Mouse (Mus musculus): ENCODE measurements around the gene Gm7694. TPM values are rescaled to one million over a fixed set of nuclear protein-coding genes. Genes with fewer than 3 reads are reported as not detected.

The Gm7694 gene
- polyA plus RNA-seq, 1 experiment from 2014 or later = 4.4 TPM

DNA sequence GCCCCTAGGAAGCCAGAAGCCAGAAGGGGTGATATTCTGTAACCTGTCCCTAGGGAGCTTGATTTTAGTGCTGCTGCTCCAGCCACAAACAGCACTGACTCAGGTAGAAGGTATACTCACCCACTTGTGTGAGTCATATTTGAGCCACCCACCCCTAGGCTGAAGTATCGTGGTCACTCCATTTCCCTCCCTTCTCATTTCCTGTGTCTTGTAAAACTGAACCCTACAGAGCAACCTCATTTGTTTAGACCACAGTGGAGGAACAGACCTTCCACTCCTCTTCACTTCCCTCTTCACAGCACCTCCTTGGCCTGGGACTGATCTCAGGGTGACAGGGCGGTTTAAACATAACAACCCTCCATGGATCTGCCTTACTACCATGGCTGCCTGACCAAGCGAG is 29.1 kb downstream of the Gm7694 start, which contains the start of gene Sh2d1b1:
TSS of gene Sh2d1b1 (plus strand) at position 305 of the 400 bp plus-strand sequence.
- Histone ChIP-seq H3K9ac (no peak within 1 kb of the TSS), H3K36me3 (ENCODE audit: poor library complexity, severe bottlenecking) (no peaks in the 10 kb centered on the region), H3K4me1 (no peaks in the 10 kb centered on the region), H3K4me2 (no peak within 1 kb of the TSS), H3K27ac (no peak within 1 kb of the TSS), H3K9me3 (replicated peaks) (0 out of 2 replicates have a peak, but pooled peaks cover 6% of the 10 kb centered on the region), H3K4me3 (no peak within 1 kb of the TSS), H3K27me3 (no peaks in the 10 kb centered on the region)
- WGBS = 91% methylated on average over 3 of the region's 3 CpGs
- no peak for ATAC-seq

DNA sequence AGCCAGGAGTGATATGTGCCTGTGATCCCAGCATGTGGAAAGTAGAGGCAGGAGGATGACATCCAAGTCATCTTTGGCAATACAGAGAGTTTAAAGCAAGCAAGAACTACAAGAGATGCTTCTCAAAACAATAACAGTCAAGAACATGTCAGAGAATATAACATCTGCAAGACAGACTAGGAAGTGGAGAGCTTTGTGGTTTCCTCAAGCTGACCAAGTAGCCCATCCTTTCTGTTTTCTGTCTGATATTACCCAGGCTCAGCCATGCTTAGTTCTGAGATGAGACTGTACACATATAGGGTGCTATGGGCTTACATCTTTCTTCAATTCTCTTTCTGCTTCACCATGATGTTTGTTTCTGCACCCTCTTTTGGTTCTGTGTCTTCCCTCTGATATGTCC is 32.9 kb downstream of the Gm7694 start:
- no peak overlapping the region for H3K27ac ChIP-seq
- no peaks in the 10 kb centered on the region for H3K27me3 ChIP-seq
- ATAC-seq = no peak
- no peaks in the 10 kb centered on the region for H3K36me3 ChIP-seq (ENCODE audit: poor library complexity, severe bottlenecking)
- H3K9me3 ChIP-seq (replicated peaks) = 0 out of 2 replicates have a peak, but pooled peaks cover 6% of the 10 kb centered on the region
- H3K9ac ChIP-seq = no peak overlapping the region
- H3K4me2 ChIP-seq = no peak overlapping the region
- H3K4me1 ChIP-seq = no peaks in the 10 kb centered on the region
- H3K4me3 ChIP-seq = no peak overlapping the region

DNA sequence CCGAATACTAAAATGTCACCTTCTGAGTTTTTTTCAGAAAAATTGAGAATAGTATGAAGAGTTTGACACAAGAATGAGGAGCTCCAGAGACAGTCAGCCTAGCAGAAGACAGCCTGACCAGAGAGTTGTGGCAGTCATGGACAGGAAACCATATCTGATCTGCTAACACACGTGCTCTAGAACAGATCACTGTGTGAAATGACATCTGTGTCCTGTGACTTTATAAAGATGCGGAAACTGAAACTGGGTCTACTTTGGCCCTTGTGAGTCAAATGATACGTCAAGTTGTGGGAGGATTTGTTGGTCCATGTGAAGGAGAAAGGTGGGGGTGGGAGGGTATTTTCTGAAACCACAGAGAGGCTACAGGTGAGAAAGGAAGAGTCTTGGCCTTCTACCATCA is 35.4 kb downstream of the Gm7694 start:
- H3K4me2 ChIP-seq = no peak overlapping the region
- 87% methylated on average over 4 of the region's 4 CpGs for WGBS
- no peaks in the 10 kb centered on the region for H3K36me3 ChIP-seq (ENCODE audit: poor library complexity, severe bottlenecking)
- ATAC-seq = no peak
- no peak overlapping the region for H3K9ac ChIP-seq
- H3K9me3 ChIP-seq (replicated peaks) = peaks cover 6% of the 10 kb centered on the region; the same call in 1 of the 2 replicates
- no peak overlapping the region for H3K27ac ChIP-seq
- no peaks in the 10 kb centered on the region for H3K27me3 ChIP-seq
- H3K4me1 ChIP-seq = no peaks in the 10 kb centered on the region
- H3K4me3 ChIP-seq = no peak overlapping the region

DNA sequence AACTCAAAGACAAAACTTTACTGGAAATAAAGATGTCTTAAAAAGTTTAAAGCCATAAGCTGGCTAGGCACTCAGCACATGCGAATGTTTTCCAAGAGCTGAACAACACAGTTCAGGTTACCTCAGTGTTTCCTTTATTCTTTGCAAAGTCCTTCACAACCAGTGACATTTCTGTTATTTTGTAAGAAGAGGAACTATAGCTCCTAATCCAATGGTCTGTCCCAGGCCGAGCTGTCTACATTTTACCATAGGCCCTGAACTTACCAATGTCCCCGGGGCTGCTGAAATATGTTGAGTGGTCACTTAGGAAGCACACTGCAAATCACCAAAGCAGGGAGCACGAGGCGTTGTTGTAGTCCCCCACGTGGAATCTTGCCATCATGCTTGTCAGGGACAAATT is 35.9 kb downstream of the Gm7694 start:
- 82% methylated on average over 6 of the region's 6 CpGs for WGBS

DNA sequence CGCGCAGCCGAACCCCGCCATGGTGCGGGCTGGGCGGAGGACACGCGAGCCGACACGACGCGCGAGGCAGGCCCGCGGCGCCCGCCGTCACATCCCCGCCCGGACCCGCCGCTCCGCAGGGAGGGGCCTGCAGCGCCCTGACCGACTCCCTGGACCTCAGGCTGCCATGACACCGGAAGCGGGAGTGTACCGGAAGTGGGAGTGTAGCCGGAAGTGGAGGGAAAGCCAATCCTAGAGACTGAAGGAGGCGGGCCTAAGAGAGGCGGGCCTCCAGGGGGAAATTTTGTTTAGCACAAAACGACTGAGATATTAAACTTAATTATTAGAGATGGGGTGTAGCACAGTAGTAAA is 50.6 kb downstream of the Gm7694 start:
- H3K9ac ChIP-seq = peak overlapping the region; percentile 84
- peak; percentile 100 for ATAC-seq
- peaks cover 12% of the 10 kb centered on the region; the same call in 1 of the 2 replicates for H3K27me3 ChIP-seq
- no peak overlapping the region for H3K27ac ChIP-seq
- 0 out of 2 replicates have a peak, but pooled peaks cover 4% of the 10 kb centered on the region for H3K4me1 ChIP-seq
- H3K4me2 ChIP-seq = peak overlapping the region; percentile 83
- no peaks in the 10 kb centered on the region for H3K36me3 ChIP-seq (ENCODE audit: poor library complexity, severe bottlenecking)
- no peaks in the 10 kb centered on the region for H3K9me3 ChIP-seq (replicated peaks)
- H3K4me3 ChIP-seq = peak overlapping the region; percentile 74
- WGBS = 8% methylated on average over 31 of the region's 32 CpGs

More for the DNA sequence above, 35.9 kb downstream of the Gm7694 start:
- H3K27me3 ChIP-seq = no peaks in the 10 kb centered on the region
- no peaks in the 10 kb centered on the region for H3K4me1 ChIP-seq
- H3K9me3 ChIP-seq (replicated peaks) = peaks cover 2% of the 10 kb centered on the region; the same call in 1 of the 2 replicates
- H3K4me2 ChIP-seq = no peak overlapping the region
- H3K4me3 ChIP-seq = no peak overlapping the region
- no peak for ATAC-seq
- H3K36me3 ChIP-seq (ENCODE audit: poor library complexity, severe bottlenecking) = no peaks in the 10 kb centered on the region
- no peak overlapping the region for H3K27ac ChIP-seq
- H3K9ac ChIP-seq = no peak overlapping the region

DNA sequence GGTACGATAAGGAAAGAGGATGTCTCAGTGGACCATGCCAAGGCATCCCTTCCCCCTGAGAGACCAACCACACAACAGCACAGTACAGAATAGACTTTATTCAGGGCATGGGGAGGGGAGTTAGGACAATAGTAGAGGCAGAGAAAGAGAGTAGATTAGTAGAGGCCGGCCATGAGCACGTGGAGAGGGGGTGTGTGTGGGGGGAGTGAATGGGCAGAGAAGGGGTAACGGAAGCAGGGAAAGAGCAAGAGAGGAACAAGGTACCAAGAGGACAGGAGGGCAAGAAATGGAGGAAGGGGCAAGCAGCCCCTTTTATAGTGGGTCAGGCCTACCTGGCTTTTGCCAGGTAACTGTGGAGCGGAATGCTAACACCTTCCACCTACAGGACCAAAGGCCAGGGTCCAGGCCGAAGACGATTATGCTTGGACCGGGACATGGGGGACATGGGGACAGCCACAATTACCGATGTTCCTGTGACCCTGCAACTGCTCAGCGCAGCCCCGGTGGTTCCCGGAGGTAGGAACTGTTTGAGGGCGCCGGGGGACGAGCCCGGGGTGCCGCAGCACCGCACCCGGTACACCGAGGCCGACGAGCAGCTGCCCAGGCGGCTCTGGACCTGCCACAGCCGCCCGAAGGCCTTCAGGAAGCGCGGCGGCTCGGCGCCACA is 51.1 kb downstream of the Gm7694 start:
- peak overlapping the region; percentile 84 for H3K9ac ChIP-seq
- H3K4me3 ChIP-seq = peak overlapping the region; percentile 74
- peaks cover 12% of the 10 kb centered on the region; the same call in 1 of the 2 replicates for H3K27me3 ChIP-seq
- peak overlapping the region; percentile 83 for H3K4me2 ChIP-seq
- no peaks in the 10 kb centered on the region for H3K9me3 ChIP-seq (replicated peaks)
- no peaks in the 10 kb centered on the region for H3K36me3 ChIP-seq (ENCODE audit: poor library complexity, severe bottlenecking)
- 22% methylated on average over 30 of the region's 30 CpGs for WGBS
- ATAC-seq = peak; percentile 13; the same call in 1 of the 2 replicates
- 0 out of 2 replicates have a peak, but pooled peaks cover 4% of the 10 kb centered on the region for H3K4me1 ChIP-seq
- H3K27ac ChIP-seq = no peak overlapping the region

Other genes starting within 250 kb of the Gm7694 start
- gene Ddr2, start 195.6 kb downstream of the Gm7694 start, polyA plus RNA-seq (2015; fragmentation: Nextera tagmentation; extraction: Ambion mirVana) = 5.3 and 5.9 TPM in 2 replicates
- gene Uap1, start 131.4 kb downstream of the Gm7694 start, polyA plus RNA-seq (2015; fragmentation: Nextera tagmentation; extraction: Ambion mirVana) = 51.6 and 52.4 TPM in 2 replicates
- 6.1 and 6.9 TPM in 2 replicates for gene Uhmk1, start 90.9 kb downstream of the Gm7694 start, polyA plus RNA-seq (2015; fragmentation: Nextera tagmentation; extraction: Ambion mirVana)
- gene Sh2d1b2, start 73.6 kb downstream of the Gm7694 start, polyA plus RNA-seq (2015; fragmentation: Nextera tagmentation; extraction: Ambion mirVana) = not detected in 2 replicates
- 0.06 TPM in 1 of 2 replicates, not detected in the other for gene Sh2d1b1, start 29.0 kb downstream of the Gm7694 start, polyA plus RNA-seq (2015; fragmentation: Nextera tagmentation; extraction: Ambion mirVana)
- 1.9 and 2.1 TPM in 2 replicates for gene Spata46, start 2.5 kb upstream of the Gm7694 start, polyA plus RNA-seq (2015; fragmentation: Nextera tagmentation; extraction: Ambion mirVana)

Measured in forebrain, embryonic 13.5 days (tissue).